Mouse (Mus musculus): ENCODE results near the gene Prnd.
A peak's percentile ranks its signal among the peaks of the same experiment; 100 is the strongest.

Gene Prnd

DNA sequence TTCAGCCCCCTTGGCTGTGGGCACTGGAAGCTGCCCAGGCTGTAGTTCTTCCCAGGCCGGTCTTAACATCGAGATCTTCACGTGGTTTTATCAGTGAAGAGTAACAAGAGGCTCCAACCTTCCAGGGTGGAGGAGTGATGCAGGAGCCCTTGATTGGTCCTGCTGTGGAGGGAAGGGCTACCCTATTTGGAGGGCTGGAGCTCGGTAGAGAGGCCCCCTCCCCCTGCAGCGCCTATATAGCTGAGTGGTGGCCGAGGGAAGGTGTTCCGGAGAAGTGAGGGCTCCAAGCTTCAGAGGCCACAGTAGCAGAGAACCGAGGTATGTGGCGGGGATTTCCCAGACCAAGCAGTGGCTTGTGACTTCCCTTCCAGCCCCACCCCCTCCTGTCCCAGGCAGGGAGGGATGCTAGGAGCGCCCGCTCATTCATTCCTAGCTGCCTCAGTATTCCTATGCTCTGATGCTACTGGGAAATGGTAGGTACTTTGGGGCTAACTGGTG lies at the start of gene Prnd:
Prnd (plus strand) TSS at position 264 of the 498 bp plus-strand sequence.
- no peak for DNase-seq (ENCODE audit: inconsistent age in 2 of 2, low spot score in 1 of 2)

DNA sequence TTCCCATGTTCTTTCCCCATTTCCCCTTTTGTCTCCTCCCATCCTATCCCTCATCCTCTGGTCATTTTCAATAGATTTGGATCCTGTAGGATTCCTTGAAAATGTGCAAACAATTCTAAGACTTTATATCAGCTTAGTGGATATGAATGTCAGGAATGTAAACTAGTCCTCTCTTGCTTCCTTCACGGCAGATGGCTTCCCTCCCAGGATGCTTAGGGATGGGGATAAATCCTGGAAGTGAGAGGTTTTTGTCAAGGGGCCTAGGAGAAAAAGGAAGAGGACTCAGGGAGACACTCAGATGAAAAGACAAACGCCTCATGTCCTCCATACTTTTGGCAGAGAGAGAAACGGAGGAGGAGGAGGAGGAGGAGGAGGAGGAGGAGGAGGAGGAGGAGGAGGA lies 48.2 kb upstream of the Prnd start:
- no peak for DNase-seq (ENCODE audit: inconsistent age in 2 of 2, low spot score in 1 of 2)

DNA sequence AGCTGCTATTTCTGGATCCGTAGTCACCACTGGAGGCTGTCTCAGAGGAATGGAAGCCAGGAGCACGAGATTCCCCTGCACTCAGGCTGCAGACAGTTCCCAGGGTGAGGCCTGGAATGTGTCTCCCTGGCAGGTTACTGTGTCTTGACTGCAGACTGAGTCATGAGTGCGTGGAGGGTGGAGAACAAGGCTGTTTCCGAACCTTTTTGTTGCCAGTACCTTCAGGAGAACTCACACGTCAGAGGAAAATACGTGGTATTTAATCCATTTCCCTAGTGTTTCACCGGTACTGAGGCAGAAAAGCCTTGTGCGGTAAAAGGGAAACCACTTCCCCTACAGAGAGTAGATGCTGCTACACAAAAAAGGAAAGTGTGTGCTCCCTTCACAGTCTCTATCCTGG lies 47.8 kb upstream of the Prnd start:
- peak in 1 of 2 experiments; percentile 28 for DNase-seq (ENCODE audit: inconsistent age in 2 of 2, low spot score in 1 of 2)

DNA sequence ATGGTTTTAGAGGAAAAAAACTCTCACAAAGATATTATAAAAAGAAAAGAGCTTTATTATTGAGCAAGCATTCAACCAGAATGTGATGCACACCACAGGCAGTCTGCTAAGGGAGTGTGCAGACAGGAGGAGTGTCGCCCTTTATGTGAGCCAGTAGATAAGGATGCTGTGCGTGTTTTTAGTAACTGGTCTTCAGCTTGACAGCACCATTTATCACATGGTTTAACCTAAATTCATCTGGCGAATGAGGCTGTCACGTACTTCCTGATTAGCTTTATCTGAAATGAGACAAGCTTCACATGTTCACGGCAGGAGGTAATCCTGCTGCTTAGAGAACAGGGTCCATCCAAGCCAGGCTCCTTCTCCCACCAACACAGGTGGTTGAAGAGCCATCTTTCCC lies 45.6 kb upstream of the Prnd start:
- DNase-seq (ENCODE audit: inconsistent age in 2 of 2, low spot score in 1 of 2) = no peak

DNA sequence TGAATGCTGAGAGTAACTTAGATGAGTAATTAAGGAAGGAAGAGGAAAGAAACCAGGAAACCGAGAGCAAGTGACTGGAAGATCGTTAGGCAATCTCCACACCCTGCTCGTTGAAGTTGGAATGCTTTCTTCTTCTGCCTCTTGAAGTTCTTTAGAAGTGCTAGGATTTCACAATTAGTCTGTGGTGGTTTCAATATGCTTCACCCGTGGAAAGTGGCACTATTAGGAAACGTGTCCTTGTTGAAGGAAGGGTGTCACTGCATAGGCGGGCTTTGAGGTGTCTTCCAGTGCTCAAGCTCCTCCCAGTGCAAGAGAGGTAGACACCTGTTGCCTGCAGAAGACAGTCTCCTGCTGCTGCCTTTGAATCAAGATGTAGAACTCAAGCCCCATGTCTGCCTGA lies 44.9 kb upstream of the Prnd start:
- DNase-seq (ENCODE audit: inconsistent age in 2 of 2, low spot score in 1 of 2) = no peak

DNA sequence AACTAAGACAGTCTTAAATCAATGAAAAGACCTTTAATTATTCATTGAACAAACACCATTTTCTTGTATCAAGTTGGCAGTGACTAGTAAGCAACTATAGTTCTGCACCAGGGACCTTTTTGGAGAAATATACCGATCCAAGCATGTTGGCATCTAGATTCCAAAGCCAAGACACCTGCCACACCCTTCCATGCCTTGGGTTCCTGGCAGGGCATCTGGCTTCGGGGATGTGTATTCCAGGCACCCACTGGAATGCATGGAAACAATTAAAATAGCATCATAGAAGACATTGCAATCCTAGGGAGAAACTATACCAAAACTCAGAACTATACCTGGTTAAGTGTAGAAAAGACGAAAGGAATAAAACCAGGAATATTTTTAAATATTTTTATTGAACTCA lies 44.4 kb upstream of the Prnd start:
- peak in 1 of 2 experiments; percentile 13 for DNase-seq (ENCODE audit: inconsistent age in 2 of 2, low spot score in 1 of 2)

DNA sequence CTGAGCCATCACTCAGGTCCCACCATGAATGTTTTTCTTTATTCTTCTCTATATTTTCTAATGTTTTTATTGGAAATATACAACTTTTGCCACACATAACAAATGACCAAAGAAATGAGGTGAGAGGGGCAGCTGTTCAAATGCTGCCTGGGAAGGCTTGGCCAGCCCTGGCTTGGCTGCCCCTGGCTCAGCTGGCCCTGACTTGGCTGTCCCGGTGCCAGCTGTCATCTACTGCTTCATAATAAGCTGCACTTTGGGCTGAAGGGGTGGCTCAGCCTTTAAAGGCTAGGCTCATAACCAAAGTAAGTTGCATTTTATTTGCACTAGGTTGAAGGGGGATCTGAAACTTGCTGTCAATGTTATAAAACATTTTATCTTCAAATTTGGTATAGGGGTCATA lies 43.8 kb upstream of the Prnd start:
- DNase-seq (ENCODE audit: inconsistent age in 2 of 2, low spot score in 1 of 2) = peak; percentile 18 to 77

DNA sequence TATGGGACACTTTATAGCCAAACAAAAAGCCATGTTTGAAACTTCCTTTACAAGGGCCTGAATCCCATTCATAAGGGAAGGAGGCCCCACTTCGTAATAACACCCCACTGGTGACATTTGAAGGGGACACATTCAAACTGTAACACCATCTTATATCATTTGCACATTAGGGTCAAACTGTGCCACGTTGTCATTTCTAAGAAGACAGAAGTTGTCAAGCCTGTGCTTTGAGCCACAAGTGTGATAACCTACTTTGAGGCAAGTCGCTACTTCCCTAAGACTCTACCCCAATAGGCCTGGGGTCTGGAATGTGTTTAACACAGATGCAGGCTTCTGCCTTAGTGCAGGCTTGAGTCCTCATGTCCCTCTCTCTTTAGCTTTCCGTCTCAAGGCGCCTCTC lies 43.4 kb upstream of the Prnd start:
- DNase-seq (ENCODE audit: inconsistent age in 2 of 2, low spot score in 1 of 2) = no peak

DNA sequence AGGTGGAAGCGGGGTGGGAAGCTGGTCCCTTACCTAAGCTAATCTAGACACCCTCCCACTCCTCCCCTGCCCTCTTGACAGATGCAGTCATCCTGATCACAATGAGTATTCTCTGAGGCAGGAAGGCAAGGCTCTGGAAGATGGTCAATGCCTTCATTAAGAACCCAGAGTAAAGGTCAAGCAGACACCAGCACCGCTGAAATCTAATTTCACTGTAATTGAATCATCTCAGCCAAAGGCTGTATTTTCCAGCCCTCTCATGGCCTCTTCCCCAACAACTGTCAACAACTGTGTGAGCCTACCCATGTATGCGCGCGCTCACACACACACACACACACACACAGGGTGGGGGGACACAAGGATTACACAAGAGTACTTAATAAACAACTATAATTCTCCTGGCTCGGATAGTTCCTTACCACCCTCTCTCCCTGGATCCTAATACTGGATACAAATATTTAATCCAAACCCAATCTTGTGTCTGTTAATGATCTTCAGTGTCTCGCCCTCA lies 42.3 kb upstream of the Prnd start:
- peak; percentile 18 to 47 for DNase-seq (ENCODE audit: inconsistent age in 2 of 2, low spot score in 1 of 2)

DNA sequence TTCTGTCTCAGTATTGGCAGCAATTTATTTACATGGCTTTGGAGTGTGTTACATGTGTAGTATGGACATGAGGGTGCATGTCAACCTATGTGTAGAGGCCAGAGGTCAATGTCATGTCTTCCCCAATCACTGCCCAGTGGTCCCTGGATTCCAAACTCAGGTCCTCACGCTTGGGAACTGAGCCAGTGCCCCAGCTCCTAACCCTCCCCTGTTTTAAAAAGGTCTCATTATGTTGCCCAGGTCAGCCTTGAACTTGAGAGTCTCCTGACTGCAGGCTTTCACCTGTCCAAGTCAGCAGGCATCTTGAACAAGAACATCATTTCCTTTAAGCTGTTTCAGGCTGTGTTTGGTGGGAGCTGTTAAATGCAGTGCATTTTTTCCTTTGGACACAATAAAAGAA lies 41.8 kb upstream of the Prnd start:
- DNase-seq (ENCODE audit: inconsistent age in 2 of 2, low spot score in 1 of 2) = peak; percentile 20 to 47

DNA sequence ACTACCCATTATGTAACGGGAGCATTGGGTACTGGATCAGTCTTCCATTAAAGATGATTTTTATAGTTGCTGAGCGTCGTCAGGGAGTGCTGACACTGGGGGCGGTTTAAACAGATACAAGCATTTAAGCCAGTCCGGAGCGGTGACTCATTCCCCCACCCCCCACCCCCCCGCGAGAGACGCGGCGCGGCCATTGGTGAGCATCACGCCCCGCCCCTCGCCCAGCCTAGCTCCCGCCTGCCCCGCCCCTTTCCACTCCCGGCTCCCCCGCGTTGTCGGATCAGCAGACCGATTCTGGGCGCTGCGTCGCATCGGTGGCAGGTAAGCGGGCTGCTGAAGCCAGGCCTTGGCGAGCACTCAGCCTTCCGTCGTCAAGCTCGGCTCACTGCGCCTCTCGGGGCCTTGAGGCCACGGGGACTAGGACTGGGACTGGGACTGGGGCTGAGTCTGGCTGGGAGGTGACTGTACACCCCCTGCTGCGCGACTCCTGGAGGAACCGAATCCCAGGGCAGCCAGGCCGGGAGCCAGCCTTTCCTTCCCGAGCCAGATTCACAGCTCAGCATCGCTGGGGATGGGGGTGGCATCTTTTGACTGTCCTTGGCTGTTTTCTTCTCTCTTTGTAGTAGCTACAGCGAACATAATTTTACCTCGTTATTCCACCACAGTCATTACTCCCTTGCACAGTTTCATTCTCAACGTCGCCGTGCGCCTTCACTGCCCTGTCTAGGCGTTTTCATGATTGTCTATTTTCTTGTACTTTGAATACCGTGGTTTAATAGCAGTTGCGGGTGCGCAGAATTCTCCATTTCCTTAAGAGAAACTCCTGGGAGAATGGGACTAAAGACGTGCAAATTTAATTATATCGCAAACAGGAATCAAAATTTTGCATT lies 40.7 kb upstream of the Prnd start, which contains the start of the genes Prnp and Prn:
Prnp (plus strand) TSS at position 246 of the 890 bp plus-strand sequence.
Prn (plus strand) TSS at position 275 of the 890 bp plus-strand sequence.
- peak; percentile 92 to 97 for DNase-seq (ENCODE audit: inconsistent age in 2 of 2, low spot score in 1 of 2)

DNA sequence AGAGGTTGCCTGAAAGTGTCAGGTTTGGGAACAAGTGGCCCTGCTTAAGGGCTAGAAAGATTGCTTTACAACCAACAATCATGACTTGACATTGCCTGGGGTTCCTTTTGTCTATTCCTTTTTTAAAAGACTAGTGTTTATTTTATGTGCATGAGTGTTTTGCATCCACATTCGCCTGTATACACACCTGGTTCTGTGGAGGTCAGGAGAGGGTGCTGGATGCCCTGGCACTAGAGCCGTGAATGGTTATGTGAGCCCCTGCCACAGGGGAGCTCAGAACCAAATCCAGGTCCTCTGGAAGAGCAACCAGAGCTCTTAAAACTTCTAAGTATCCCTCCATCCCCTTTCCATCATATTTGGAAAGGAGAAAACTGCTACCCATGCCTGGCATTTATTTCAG lies 39.8 kb upstream of the Prnd start:
- no peak for DNase-seq (ENCODE audit: inconsistent age in 2 of 2, low spot score in 1 of 2)

DNA sequence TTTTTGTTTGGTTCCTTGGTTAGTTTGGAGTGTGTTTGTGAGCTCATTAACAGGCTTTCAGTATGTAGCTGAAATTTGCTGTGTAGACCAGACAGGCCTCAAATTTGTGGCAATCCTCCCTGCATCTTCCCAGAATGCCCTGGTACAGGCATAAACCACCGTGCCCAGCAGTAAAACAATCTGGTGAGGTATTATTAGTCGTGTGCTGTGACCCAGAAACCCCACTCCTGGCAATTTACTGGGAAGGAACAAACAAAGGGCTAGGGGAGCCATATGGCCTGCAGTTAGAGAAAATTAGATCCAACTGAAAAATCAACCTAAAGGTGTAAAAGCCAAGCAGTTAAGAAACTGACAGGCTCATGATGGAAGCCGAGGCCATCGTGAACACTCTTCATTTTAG lies 39.3 kb upstream of the Prnd start:
- no peak for DNase-seq (ENCODE audit: inconsistent age in 2 of 2, low spot score in 1 of 2)

DNA sequence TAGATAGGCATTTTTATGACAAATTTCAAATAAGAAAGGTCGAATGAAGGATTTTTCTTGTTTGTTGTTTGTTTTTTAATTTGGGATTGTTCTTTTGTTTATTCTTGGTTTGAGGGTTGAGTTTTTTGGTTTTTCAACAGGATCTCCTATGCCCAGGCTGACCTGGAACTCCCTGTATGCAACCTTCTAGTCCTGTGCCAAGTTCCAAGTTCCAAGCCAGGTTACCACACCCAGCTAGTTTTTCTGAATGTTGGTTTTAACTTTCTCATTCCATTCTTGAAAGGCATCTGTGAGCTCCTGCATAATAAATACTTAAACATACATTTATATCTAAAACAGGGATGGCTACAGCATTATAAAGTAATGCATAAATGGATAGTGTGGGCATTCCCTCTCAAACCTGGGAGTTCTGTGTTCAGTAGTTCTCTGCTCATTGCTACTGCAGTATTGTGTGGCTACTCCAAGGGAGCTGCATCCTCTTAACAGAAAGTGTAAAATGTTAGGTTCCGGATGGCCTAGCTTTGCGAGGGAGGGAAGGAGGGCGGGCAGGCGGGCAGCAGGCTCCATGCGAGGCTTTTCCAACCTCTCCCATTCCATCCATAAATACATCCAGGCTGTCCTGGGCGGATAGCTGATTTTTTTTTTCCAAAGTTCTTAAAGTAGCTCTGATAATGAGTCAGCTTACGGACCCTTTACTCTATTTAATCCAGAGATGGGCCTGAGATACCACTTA lies 38.0 kb upstream of the Prnd start:
- DNase-seq (ENCODE audit: inconsistent age in 2 of 2, low spot score in 1 of 2) = no peak

DNA sequence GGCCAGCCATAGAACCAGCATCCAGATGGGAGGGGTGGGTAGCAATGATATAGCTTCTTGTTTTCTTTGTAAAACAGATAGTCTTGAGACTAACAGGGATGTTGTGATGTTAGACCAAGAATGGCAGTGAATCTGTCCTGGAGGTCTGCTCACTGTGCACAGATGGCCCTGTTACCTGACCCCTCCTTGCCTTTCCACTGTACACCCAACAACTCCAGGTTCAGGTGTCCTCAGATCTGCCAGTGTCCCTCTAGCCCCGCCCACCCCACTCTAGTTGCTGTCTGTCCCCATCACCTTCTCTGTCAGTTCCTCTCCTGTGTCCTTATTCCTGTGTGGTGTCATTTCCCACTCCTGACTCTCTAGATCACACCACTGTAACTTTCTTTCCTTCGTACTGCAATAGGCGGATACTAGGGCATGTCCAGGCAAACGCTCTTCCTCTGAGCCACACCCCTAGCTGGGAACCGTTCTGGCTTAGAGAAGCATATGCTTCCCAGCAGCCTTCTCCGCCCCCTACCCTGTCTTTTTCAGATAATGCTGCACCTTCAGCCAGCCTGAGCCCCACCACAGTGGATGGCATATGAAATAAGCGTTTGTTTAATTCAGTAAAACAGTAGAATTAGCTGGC lies 18.3 kb upstream of the Prnd start:
- no peak for DNase-seq (ENCODE audit: inconsistent age in 2 of 2, low spot score in 1 of 2)

DNA sequence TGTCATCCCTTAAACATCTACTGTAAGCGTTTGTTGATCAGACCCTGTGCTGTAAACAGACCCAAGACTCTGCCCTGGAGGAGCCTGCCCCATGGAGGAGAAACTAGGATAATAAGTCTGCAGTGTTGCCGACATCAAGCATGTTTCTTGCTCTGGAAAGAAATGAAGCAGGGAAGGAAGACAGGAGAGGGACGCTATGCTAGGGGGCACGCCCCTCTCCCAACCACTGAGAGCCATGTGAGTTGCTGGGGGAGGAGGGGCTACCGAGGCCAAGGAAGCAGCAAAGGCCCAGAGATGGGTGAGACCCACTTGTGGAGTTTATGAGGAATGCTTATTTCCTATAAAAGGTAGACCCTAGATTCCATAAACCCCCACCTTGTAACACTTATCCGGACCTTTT lies 17.6 kb upstream of the Prnd start:
- no peak for DNase-seq (ENCODE audit: inconsistent age in 2 of 2, low spot score in 1 of 2)

DNA sequence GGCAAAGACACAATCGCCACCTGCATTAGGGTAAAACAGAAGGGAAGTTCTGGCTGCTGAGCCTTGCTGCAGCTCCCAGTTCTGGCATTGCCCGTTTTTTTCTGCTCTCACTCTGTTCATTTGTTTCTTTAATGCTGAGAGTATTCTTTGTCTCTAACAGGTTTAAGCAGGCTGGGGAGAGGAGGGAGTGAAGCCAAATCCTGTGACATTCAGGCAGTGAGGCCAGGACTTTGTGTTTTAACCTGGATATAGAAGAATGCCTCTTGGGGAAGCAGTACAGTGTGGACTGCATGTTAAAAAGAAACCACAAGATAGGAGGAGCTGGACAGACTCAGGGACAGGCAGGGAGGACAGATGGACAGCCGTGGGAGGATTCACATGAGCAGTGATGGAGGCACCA lies 17.1 kb upstream of the Prnd start:
- DNase-seq (ENCODE audit: inconsistent age in 2 of 2, low spot score in 1 of 2) = no peak

DNA sequence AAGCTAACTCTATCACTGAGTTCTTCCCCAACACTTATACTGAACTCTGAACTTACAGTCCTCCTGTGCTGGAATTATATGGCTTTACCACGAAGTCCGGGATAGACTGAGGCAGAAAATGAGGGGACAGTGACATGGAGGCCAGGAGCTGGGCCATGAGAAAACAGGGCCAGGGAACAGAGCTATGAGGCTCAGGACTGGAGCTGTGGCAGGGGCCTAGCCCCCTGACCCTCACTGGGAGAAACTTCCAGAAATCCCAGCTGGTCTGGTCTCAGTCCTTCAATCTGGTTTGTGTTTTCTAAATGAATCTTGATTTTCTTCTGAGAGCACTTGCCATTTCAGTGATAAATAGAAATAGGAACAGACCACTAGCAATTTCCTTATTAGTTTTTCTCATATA lies 16.4 kb upstream of the Prnd start:
- no peak for DNase-seq (ENCODE audit: inconsistent age in 2 of 2, low spot score in 1 of 2)

DNA sequence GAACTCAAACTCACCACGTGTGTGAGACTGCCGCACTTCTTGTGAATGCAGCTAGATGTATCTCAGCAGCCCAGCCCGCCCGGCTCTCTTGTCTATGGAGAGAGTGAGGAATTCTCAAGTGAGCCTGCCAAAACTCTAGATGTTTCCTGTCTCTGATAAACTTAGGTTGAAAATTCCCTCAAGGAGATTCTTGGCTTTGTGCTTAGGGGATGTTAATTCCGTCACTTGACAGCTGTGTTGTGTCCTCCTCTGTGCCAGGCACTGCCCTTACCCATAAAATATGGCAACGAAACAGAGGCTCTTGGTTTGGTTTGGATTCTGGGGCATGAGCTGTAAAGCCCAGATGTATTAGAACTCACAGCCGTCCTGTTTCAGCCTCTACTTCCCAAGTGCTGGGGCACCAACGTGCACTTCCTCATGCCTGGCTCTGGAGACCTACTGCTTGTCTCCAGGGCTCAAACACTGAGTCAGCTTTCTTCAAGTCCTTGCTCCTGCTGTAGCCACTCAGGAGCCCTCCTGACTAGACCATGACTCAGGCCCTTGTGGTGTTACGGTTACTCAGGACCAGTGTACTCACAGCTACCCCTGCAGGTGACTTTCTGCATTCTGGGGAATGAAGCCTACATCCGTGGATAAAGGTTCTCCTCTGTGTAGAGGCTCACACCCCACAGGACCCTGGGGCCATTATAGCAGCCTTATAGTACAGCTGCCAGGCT lies 15.1 kb upstream of the Prnd start:
- peak; percentile 70 to 86 for DNase-seq (ENCODE audit: inconsistent age in 2 of 2, low spot score in 1 of 2)

DNA sequence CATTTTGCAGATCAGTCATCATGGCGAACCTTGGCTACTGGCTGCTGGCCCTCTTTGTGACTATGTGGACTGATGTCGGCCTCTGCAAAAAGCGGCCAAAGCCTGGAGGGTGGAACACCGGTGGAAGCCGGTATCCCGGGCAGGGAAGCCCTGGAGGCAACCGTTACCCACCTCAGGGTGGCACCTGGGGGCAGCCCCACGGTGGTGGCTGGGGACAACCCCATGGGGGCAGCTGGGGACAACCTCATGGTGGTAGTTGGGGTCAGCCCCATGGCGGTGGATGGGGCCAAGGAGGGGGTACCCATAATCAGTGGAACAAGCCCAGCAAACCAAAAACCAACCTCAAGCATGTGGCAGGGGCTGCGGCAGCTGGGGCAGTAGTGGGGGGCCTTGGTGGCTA lies 14.3 kb upstream of the Prnd start:
- peak in 1 of 2 experiments; percentile 20 for DNase-seq (ENCODE audit: inconsistent age in 2 of 2, low spot score in 1 of 2)
